Mouse (Mus musculus) embryo, embryonic 11 days (tissue): ENCODE measurements around the gene Rdh16f1.

ENCODE experiments used
- DNase-seq: peaks from one replicate; pipeline ENCODE4 v3.0.0-alpha.2; 2015

The Rdh16f1 gene

DNA sequence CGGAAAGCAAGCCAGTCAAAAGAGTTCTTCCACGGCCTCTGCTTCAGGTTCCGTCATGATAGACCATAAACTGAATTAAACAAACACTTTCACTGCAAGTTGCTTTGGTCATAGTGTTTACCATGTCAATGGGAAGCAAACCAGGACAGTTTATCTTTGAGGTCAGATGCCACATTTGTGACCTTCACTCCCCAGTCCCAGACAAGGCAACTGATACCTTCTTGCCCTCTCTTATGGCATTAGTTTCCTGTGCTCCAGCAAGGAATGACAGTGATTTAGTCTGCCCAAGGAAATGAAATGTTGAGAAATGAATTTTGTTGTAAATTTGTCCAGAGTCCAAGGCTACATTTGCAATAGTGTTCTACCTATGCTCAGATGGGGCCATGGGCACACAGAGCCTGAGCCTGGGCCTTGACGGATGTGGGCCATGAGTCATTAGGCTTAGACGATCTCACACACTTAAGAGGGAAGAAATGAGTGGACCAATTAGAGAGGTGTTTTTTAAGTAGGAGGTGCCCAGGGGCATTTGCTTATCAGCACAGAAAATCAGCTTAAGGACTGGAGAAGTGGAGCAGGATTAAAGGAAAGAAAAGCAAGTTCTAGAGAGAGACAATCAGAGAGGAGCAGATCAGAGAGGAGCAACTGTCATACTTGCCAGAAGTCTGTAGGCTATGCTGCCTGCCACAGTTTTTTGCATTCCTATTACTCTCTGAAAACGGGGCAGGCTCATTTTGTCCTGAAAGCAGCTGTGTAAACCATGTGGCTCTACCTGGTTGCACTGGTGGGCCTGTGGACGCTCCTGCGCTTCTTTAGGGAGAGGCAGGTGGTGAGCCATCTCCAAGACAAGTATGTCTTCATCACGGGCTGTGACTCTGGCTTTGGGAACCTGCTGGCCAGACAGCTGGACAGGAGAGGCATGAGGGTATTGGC, at the start of gene Rdh16f1, which contains the start of gene Rdh1:
Gene Rdh16f1, plus strand, starts transcription at position 607 of the 930 bp plus-strand sequence.
Gene Rdh1, plus strand, starts transcription at position 541 of the 930 bp plus-strand sequence.
- no peak for DNase-seq

DNA sequence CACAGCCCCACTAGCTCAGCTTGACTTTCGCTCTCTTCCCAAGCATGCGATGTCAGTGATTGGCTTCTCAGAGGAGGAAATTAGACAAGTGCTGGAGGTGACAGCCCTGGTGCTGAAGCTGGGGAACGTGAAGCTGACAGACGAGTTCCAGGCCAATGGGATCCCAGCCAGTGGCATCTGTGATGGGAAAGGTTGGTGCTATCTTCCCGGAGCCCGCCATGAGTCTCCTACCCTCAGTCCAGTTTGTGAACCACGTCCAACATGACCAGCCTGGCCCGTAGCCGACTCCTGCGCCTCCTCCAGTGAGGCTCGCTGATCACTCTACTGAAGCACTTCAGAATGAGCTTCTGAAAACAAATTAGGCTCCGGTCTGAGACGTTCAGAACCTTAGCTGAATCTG, 49.3 kb upstream of the Rdh16f1 start:
- no peak for DNase-seq

- DNase-seq: no peak
Measured at GRCm38 (mm10) chr10:127712736-127713135, 46.9 kb upstream of the Rdh16f1 start.

- DNase-seq: no peak
Measured at GRCm38 (mm10) chr10:127721671-127722418, 37.7 kb upstream of the Rdh16f1 start.

- DNase-seq: no peak
Measured at GRCm38 (mm10) chr10:127724178-127724577, 35.4 kb upstream of the Rdh16f1 start, which contains the start of gene Tac2. Gene Tac2, plus strand, starts transcription at chr10:127724478.

DNA sequence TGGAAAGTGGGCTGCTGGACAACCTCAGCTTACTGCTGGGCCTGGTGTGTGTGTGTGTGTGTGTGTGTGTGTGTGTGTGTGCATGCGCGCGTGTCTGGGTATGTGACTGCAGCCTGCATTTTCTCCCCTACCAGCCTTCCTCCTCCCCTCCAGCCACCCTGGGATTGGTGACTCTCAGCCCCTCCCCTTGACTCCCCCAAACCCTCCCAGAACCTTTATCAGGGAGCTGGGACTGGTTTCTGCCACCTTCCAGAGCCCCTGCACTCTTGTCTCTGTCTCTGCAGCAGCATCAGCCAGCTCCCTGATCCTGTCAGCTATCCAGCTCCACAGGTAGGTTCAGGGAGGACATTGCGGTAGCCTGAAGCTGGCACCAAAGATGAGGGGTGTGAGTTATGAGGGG, 34.5 kb upstream of the Rdh16f1 start:
- DNase-seq: no peak

DNA sequence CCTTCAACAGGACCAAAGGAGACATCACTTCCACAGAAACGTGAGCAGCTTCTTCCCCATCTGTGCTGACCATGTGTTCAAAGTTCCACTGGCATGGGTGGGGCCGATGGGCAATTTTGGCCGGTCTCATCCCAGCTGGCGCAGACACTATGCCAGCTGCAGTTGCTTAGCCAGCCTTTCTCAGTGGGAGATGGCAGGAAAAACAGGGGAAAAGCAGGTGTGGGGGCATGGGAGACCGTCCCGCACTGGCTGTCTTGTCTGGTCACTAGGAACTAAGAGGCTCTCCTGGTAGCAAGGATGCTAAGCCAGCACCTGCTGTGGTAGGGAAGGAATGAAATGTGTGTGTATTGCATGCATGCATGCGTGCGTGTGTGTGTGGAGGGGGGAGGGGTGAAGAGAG, 31.1 kb upstream of the Rdh16f1 start:
- no peak for DNase-seq

DNA sequence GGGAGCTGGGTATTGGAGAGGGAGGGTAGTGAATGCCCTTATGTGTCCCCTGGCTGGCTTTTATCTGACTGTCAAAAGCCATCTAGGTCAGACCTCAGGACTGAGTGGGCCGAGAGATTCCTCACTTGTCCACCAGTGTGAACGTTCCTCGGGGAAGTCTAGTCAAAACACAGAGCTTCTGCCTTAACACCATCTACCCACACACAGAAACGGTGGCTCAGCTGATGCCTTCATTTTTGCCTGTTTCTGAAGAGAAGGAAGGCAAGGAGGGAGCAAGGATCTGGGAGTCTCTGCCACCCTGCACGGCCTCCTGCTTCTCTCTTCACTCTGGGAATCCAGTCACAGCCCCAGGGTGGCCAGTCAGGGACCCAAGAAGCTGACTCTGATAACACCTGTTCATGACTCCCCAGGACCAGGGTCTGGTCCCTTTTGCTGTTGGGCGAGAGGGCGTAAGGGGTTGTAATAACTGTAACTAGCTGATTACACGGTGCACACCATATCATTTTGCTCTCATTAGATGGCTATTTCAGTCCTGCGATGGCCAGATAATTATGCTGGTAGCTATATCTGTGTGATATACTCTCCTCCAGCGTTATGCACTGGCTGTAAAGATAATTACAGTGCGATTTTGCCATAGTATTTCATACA, 29.2 kb upstream of the Rdh16f1 start:
- DNase-seq: no peak

- DNase-seq: no peak
Measured at GRCm38 (mm10) chr10:127730933-127731310, 28.7 kb upstream of the Rdh16f1 start.

- no peak for DNase-seq
Measured at GRCm38 (mm10) chr10:127731397-127731796, 28.2 kb upstream of the Rdh16f1 start.

DNA sequence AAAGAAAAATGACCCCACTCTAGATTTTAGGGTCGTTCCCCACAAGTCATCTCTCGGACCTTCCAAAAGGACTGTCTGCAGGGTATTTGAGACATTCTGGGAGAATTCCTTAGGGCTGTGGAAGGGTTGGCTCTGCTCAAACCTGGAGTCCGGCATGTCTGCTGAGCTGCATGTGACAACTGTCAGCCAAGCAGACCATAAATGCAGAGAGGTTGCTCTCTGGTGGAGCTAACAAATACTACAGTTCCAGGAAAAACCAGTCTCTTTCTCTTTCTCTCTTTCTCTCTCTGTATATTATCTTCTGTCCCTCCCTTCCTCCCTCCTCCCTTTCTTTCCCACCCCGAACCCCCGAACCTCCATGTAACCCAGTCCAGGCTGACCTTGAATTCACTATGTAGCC, 25.2 kb upstream of the Rdh16f1 start:
- DNase-seq: peak; percentile 45

- DNase-seq: no peak
Measured at GRCm38 (mm10) chr10:127736266-127736665, 23.3 kb upstream of the Rdh16f1 start.

DNA sequence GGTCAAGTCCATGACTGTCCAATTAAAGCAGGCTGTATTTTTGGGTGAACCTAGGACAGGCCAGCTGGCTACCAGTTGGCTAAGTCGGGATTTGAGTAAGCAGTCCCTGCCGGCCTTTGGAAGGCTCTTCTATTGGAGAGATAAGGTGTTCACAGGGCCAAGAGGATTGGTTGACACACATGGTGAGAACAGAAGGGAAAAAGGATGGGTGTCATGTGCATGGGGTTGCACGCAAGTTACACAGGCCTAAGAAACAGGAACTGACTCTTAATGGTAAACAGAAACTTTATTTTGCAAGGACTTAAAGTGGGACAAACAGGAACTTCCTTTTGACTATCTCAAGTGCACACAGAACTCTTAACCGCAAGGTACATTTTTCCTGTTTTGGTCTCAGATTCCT, 22.7 kb upstream of the Rdh16f1 start:
- no peak for DNase-seq

- DNase-seq: no peak
Measured at GRCm38 (mm10) chr10:127737552-127737951, 22.0 kb upstream of the Rdh16f1 start.

- DNase-seq: peak; percentile 49
Measured at GRCm38 (mm10) chr10:127738151-127738882, 21.3 kb upstream of the Rdh16f1 start.

DNA sequence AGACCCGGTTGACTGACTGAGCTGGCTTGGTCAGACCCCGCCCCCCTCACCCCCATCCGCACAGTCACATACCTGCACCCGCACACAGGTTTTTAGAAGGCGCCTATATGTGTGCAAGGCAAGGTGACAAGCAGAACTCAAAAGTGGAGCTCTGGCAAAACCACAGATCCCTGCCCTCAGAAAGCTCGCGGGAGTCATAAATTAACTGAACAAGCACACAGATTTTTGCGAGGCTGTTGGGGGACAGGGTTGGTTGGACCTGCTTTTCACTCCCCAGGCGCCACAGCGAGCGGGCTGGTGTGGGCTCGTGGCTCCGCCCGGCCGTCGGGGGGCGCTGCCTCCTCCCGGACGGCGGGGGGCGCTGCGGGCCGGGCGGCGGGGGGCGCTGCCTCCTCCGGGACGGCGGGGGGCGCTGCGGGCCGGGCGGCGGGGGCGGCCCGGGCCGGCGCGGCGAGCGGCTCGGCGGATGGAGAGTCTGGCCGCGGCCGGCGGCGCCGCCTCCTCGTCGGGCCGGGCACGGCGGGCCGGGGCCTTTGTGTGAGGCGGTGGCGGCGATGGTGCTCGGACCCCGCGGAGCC, 20.4 kb upstream of the Rdh16f1 start, which contains the start of gene Zbtb39:
Gene Zbtb39, plus strand, starts transcription at position 456 of the 578 bp plus-strand sequence.
- DNase-seq: peak; percentile 90

DNA sequence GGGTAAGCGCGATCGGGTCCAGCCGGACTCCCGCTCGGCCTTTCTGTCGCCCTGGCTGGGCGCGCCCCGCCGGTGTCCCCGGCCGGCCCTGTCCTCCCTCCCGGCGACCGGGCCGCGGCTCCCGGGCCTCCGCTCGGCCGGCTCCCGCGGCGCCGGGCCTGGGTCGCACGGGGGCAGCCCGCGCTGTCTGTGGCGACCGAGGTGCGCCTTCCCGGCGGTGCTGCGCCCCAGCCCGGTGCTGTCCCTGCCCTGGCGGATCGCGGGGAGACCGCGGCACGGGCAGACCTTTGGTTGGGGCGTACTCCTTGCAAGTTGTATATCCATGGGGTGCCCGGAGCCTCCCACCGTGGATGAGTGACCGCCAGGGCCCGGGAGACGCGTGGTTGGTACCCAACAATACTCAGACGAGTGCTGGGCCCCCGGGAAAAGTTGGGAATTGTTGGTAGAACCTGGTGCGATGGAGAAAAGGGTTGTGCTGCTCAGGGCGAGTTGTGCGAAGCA, 19.9 kb upstream of the Rdh16f1 start:
- peak; percentile 54 for DNase-seq

GRCm38 (mm10) chr10:127744661-127745060, 14.9 kb upstream of the Rdh16f1 start:
- DNase-seq: peak; percentile 63

- DNase-seq: no peak
Measured at GRCm38 (mm10) chr10:127745886-127746285, 13.7 kb upstream of the Rdh16f1 start.

- DNase-seq: no peak
Measured at GRCm38 (mm10) chr10:127747254-127747653, 12.3 kb upstream of the Rdh16f1 start.

- peak; percentile 57 for DNase-seq
Measured at GRCm38 (mm10) chr10:127748847-127749612, 10.6 kb upstream of the Rdh16f1 start.
